Mouse (Mus musculus): ENCODE measurements around the gene Mast4. TPM values are rescaled to one million over a fixed set of nuclear protein-coding genes. Genes with fewer than 3 reads are reported as not detected.

The Mast4 gene
- polyA plus RNA-seq, 1 experiment: 51.8 TPM

DNA sequence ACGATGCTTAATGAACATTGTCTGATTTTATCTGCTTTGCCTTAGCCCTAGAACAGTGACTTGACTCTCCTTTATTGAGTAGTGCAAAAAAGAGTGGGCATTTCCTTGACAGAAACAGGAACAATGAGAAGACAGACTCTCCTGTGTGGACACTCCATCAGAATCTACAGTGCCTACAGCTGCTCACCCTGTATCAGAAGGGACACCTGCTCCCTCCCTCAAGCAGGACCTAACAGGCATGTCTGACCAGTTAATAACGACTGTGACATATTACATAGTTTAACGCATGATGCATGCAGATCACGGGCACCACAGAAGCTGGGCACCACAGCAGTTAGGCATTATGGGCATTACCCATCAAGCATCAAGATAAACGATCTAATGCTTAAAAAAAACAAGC, 193.0 kb downstream of the Mast4 start:
- Histone ChIP-seq H3K4me1 (ENCODE audit: control insufficient read depth, insufficient read depth, low read length) (no peaks in the 10 kb centered on the region), H3K27ac (ENCODE audit: insufficient read depth, low read length) (no peak overlapping the region), H3K4me3 (ENCODE audit: insufficient read depth, low read length) (no peak overlapping the region)
- TF ChIP-seq CTCF (IDR thresholded peaks at IDR 0.05; ENCODE audit: borderline replicate concordance, insufficient read depth, low read length) (no peak), POLR2A (IDR thresholded peaks at IDR 0.05; ENCODE audit: low read depth, low read length) (no peak)

- no peak overlapping the region for H3K4me3 ChIP-seq (ENCODE audit: insufficient read depth, low read length)
- H3K4me1 ChIP-seq (ENCODE audit: control insufficient read depth, insufficient read depth, low read length): no peaks in the 10 kb centered on the region
- H3K27ac ChIP-seq (ENCODE audit: insufficient read depth, low read length): no peak overlapping the region
- TF ChIP-seq CTCF (IDR thresholded peaks at IDR 0.05; ENCODE audit: borderline replicate concordance, insufficient read depth, low read length): no peak
- TF ChIP-seq POLR2A (IDR thresholded peaks at IDR 0.05; ENCODE audit: low read depth, low read length): no peak
These were observed 194.2 kb downstream of the Mast4 start for GRCm38 (mm10) chr13:103140051-103140450.

DNA sequence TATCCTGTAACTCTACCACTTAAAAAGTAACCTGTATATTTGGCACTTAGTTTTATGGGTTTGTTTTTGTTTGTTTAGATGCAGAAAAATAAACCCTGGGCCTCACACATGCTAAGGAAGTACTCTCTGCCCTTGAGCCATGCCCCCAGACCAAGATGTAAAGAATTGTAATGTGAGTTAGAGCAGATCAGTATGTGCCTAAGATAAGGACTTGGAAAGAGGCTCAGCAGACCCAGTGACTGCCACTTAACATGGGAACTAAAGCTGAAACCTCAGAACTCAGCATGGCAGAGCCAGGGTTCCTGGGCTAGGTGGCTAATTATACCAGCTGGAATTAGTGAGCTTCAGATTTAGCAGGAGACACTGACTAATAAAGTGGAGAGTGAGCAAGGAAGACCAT, 196.0 kb downstream of the Mast4 start:
- TF ChIP-seq CTCF (IDR thresholded peaks at IDR 0.05; ENCODE audit: borderline replicate concordance, insufficient read depth, low read length) (no peak), POLR2A (IDR thresholded peaks at IDR 0.05; ENCODE audit: low read depth, low read length) (no peak)
- H3K4me3 ChIP-seq (ENCODE audit: insufficient read depth, low read length): no peak overlapping the region
- no peak overlapping the region for H3K27ac ChIP-seq (ENCODE audit: insufficient read depth, low read length)
- no peaks in the 10 kb centered on the region for H3K4me1 ChIP-seq (ENCODE audit: control insufficient read depth, insufficient read depth, low read length)

DNA sequence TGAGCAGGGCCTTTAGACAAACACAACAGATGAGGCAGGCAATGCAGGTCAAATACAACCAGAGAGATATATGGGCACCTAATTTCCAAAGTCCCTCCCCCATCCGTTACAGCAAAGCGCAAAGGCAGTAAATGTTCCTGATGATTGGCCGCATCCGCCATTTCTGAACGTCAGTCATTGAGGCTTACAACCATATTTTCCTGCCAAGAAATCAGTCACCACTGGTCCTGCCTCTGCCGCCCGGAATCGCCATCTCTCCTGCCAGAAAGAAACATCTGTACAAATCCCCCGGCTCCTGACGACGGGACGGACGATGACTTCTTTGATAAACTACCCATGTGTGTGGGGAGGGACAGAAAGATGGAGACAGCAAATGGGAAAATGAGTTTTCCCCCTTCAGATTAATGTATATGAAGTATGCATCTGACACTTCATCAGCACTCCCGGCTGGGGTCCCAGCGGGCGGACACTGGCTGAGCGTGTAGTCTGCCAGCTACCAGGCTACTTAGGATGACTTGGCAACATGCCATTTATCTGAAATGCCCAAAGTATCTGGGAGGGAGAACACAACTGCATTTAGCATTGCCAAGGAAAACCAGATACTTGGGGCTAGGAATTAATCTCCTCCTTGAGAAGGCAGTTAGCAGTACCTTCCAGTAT, 198.9 kb downstream of the Mast4 start:
- TF ChIP-seq CTCF (IDR thresholded peaks at IDR 0.05; ENCODE audit: borderline replicate concordance, insufficient read depth, low read length) (no peak), POLR2A (IDR thresholded peaks at IDR 0.05; ENCODE audit: low read depth, low read length) (no peak)
- no peak overlapping the region for H3K27ac ChIP-seq (ENCODE audit: insufficient read depth, low read length)
- H3K4me1 ChIP-seq (ENCODE audit: control insufficient read depth, insufficient read depth, low read length): no peaks in the 10 kb centered on the region
- no peak overlapping the region for H3K4me3 ChIP-seq (ENCODE audit: insufficient read depth, low read length)

- TF ChIP-seq CTCF (IDR thresholded peaks at IDR 0.05; ENCODE audit: borderline replicate concordance, insufficient read depth, low read length) (no peak), POLR2A (IDR thresholded peaks at IDR 0.05; ENCODE audit: low read depth, low read length) (no peak)
- no peaks in the 10 kb centered on the region for H3K4me1 ChIP-seq (ENCODE audit: control insufficient read depth, insufficient read depth, low read length)
- H3K27ac ChIP-seq (ENCODE audit: insufficient read depth, low read length): no peak overlapping the region
- no peak overlapping the region for H3K4me3 ChIP-seq (ENCODE audit: insufficient read depth, low read length)
These were observed 202.5 kb downstream of the Mast4 start for GRCm38 (mm10) chr13:103131781-103132180.

GRCm38 (mm10) chr13:103129130-103129797, 205.0 kb downstream of the Mast4 start:
- Histone ChIP-seq H3K4me3 (ENCODE audit: insufficient read depth, low read length) (no peak overlapping the region), H3K4me1 (ENCODE audit: control insufficient read depth, insufficient read depth, low read length) (no peaks in the 10 kb centered on the region), H3K27ac (ENCODE audit: insufficient read depth, low read length) (no peak overlapping the region)
- TF ChIP-seq CTCF (IDR thresholded peaks at IDR 0.05; ENCODE audit: borderline replicate concordance, insufficient read depth, low read length) (no peak), POLR2A (IDR thresholded peaks at IDR 0.05; ENCODE audit: low read depth, low read length) (no peak)

DNA sequence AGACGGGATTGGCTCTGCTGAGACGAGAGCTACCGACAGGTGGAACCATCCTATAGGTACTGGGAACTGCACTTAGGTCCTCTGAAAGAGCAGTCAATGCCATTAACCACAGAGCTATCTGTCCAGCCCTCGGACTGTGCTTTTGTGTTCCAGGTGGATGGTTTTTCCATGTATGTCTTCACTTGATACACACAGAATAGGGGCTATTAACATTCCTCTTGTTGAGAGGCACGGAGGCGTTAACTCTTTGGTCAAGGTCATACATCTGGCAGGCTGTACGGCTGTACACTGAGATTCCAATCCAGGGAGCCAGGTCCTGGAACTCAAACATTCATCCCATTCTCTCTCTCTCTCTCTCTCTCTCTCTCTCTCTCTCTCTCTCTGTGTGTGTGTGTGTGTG, 205.6 kb downstream of the Mast4 start:
- H3K27ac ChIP-seq (ENCODE audit: insufficient read depth, low read length): no peak overlapping the region
- H3K4me1 ChIP-seq (ENCODE audit: control insufficient read depth, insufficient read depth, low read length): no peaks in the 10 kb centered on the region
- no peak for TF ChIP-seq CTCF (IDR thresholded peaks at IDR 0.05; ENCODE audit: borderline replicate concordance, insufficient read depth, low read length)
- no peak for TF ChIP-seq POLR2A (IDR thresholded peaks at IDR 0.05; ENCODE audit: low read depth, low read length)
- no peak overlapping the region for H3K4me3 ChIP-seq (ENCODE audit: insufficient read depth, low read length)

- Histone ChIP-seq H3K27ac (ENCODE audit: insufficient read depth, low read length) (no peak overlapping the region), H3K4me1 (ENCODE audit: control insufficient read depth, insufficient read depth, low read length) (no peaks in the 10 kb centered on the region), H3K4me3 (ENCODE audit: insufficient read depth, low read length) (no peak overlapping the region)
- no peak for TF ChIP-seq POLR2A (IDR thresholded peaks at IDR 0.05; ENCODE audit: low read depth, low read length)
- TF ChIP-seq CTCF (IDR thresholded peaks at IDR 0.05; ENCODE audit: borderline replicate concordance, insufficient read depth, low read length): no peak
These were observed 206.7 kb downstream of the Mast4 start for GRCm38 (mm10) chr13:103127594-103127993.

DNA sequence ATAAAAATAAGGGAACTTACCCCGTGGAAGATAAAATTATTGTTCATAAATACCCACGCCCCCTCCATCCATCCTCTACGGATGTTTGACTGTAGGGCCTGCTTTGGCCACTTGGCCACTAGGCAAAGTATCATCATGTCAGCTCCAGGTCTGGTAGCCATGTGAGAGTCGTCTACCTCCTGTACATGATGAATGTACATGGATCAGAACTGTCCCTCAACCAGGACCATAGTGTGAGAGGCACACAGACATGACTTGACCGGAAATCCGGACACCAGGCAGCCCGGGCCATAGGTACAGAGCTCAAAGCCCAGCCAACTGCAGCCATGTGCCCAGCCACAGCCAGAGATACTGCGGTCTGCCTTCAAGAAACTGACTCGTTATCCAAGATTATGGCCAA, 210.6 kb downstream of the Mast4 start:
- H3K4me1 ChIP-seq (ENCODE audit: control insufficient read depth, insufficient read depth, low read length): no peaks in the 10 kb centered on the region
- H3K4me3 ChIP-seq (ENCODE audit: insufficient read depth, low read length): no peak overlapping the region
- no peak overlapping the region for H3K27ac ChIP-seq (ENCODE audit: insufficient read depth, low read length)
- no peak for TF ChIP-seq CTCF (IDR thresholded peaks at IDR 0.05; ENCODE audit: borderline replicate concordance, insufficient read depth, low read length)
- TF ChIP-seq POLR2A (IDR thresholded peaks at IDR 0.05; ENCODE audit: low read depth, low read length): no peak
